Mouse (Mus musculus) bone marrow macrophage, adult 2 months (primary cell): ENCODE measurements around the gene Ttc25.

Source experiments
- CTCF ChIP-seq: IDR thresholded peaks from 2 replicates; pipeline ENCODE4 v1.5.1; 2012; ENCODE audit warnings: low read depth, mild to moderate bottlenecking, low read length, moderate library complexity
- POLR2A ChIP-seq: IDR thresholded peaks from 2 replicates; pipeline ENCODE4 v1.6.1; 2012; ENCODE audit warnings: mild to moderate bottlenecking, low read depth, low read length, borderline replicate concordance

DNA sequence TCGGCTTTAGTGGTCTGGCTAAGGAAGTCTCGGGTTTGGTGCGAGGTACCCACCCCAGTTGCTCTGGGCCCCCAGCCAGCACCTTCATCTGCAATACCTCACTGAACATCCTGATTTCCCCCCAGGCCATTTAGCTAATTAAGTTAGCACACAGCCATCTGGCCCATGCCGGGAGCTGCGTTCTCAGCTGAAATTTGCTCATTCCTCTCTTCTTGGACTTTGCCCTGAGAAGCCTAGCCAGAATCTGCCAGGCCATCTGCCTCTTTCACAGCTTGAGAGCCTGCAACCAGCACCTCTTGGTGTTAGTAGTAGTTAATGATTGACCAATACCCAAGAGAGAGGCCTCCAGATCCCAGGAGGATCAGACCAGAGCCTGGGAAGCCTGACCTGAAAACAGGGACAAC is 27.2 kb upstream of the Ttc25 start:
- TF ChIP-seq CTCF (no peak), POLR2A (no peak)
